Mouse (Mus musculus): ENCODE measurements at regions not wholly inside any gene's neighbourhood (a gene's known extent, or its start where the extent isn't known, plus 50 kb on each side); places are given as distances from the start of the nearest gene placed in this dataset.

DNA sequence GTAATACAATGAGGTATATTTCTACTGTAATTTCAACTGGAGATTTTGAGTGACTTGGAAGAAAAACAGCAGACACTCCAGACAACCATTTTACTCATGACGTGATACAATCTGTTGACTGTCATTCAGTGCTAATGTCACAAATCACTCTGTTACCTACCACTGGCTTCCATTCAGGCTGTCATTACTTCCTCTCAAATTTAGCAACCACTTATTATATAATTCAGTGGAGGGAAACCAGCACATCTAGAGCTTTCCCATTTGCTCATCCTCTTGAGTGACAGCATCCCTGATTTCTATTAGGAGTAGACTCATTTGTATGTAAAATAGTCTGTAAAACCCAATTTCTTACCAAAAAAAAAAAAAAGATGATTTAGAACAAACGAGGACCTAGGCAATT lies 1627.3 kb upstream of the Pabpc4l start:
- TF ChIP-seq CTCF (IDR thresholded peaks at IDR 0.05; ENCODE audit: low read depth, low read length), result no peak
- no peak for TF ChIP-seq POLR2A (IDR thresholded peaks at IDR 0.05; ENCODE audit: borderline replicate concordance, low read depth, low read length)

Data from bone marrow macrophage, adult 2 months (primary cell).